Mouse (Mus musculus) naive thymus-derived CD4-positive, alpha-beta T cell, adult 5 months (primary cell): Measurements from ENCODE around the gene Malsu1. TPM values are rescaled to one million over a fixed set of nuclear protein-coding genes. Genes with fewer than 3 reads are reported as not detected.

Experiments used
- polyA plus RNA-seq: library from polyadenylated mRNA; unstranded; fragments of 100-300 nt; shearing (Covaris generic); gene quantifications from one replicate; pipeline ENCODE4 v1.2.1, GENCODE M21; 2017

Malsu1 gene
- polyA plus RNA-seq, result 68.0 TPM

DNA sequence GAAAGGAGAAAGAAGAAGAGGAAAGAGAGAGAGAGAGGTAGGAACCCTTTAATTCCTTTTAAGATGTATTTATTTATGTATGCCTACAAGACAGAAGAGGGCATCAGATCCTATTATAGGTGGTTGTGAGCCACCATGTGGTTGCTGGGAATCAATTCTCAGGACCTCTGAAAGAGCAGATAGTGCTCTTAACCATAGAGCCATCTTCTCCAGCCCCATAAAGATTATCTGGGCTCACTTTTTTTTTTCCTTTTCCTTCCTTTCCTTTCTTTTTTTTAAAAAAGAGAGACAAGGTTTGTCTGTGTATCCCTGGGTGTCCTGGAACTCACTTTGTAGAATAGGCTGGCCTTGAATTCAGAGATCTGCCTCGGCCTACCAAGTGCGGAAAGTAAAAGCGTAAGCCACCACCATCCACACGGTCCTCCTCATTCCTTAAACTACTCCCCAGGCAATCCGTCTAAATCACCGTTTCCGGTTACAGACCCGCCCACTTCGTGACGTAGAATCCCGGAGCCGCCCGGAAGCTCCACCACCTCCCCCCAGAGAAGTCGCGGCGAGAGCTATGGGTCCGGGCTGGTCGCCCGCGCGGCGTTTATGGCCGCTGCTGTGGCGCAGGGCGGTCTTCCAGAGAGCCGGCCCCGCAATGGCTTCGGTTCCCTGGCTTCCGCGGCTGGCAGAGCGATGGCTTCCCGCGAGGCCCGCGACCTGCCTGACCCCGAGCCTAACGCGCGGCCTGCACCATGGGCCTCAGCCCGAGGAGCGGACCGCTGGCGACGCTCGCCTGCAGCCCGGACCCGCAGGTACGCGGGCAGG lies at the start of gene Malsu1:
Gene Malsu1, plus strand, starts transcription at position 492 of the 813 bp plus-strand sequence.

GRCm38 (mm10) chr6:49036275-49037267 lies 37.0 kb upstream of the Malsu1 start, which contains the start of gene Gpnmb:
Gpnmb (plus strand) TSS chr6:49036546.

Other genes starting within 250 kb of the Malsu1 start
- gene Tmem176a, start 232.9 kb upstream of the Malsu1 start, polyA plus RNA-seq, result 0.77 TPM
- 3.1 TPM for gene Tmem176b, start 232.3 kb upstream of the Malsu1 start, polyA plus RNA-seq
- not detected for gene Aoc1, start 200.9 kb upstream of the Malsu1 start, polyA plus RNA-seq
- gene 1600015I10Rik, start 143.9 kb upstream of the Malsu1 start, polyA plus RNA-seq, result not detected
- gene Doxl2, start 98.8 kb upstream of the Malsu1 start, polyA plus RNA-seq, result not detected
- not detected for gene Svs1, start 86.9 kb upstream of the Malsu1 start, polyA plus RNA-seq
- 2.9 TPM for gene Gpnmb, start 37.2 kb upstream of the Malsu1 start, polyA plus RNA-seq
- 0.11 TPM for gene Igf2bp3, start 141.2 kb downstream of the Malsu1 start, polyA plus RNA-seq
- gene Tra2a, start 190.2 kb downstream of the Malsu1 start, polyA plus RNA-seq, result 91.6 TPM
- 12.0 TPM for gene Ccdc126, start 245.5 kb downstream of the Malsu1 start, polyA plus RNA-seq